Mouse (Mus musculus) hematopoietic stem cell, adult 5-6 weeks (primary cell): ENCODE measurements at regions not wholly inside any gene's neighbourhood (a gene's known extent, or its start where the extent isn't known, plus 50 kb on each side); places are given as distances from the start of the nearest gene placed in this dataset.

Experiments
- ATAC-seq, 2 experiments: fragments of 125-278 bp in 1 of 2; replicated peaks in 1 of 2; 2 replicates each; pipeline ENCODE4 v1.8.0; 2016 to 2017; ENCODE audit warnings: inconsistent platforms in 2 of 2, mild to moderate bottlenecking in 2 of 2, moderate number of reproducible peaks in 2 of 2, low read depth in 1 of 2, moderate TSS enrichment in 1 of 2; ENCODE audit not compliant: low FRiP score in 2 of 2, poor library complexity in 2 of 2, severe bottlenecking in 2 of 2, insufficient read depth in 1 of 2, low TSS enrichment in 1 of 2

GRCm38 (mm10) chr9:27661431-27662300 is 128.9 kb upstream of the Opcml start:
- ATAC-seq = no peak

DNA sequence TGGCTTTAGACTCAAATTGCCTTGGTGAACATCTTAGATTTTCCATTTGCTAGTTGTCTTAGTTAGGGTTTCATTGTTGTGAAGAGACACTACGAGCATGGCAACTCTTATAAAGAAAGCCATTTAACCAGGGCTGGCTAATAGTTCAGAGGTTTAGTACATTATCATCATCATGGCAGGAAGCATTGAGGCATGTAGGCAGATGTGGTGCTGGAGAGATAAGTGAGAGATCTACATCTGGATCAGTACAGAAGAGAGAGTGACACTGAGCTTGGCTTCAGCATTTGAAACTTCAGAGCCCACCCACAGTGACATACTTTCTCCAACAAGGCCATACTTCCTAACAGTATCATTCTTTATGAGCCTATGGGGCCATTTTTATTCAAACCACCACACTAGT is 127.3 kb upstream of the Opcml start:
- no peak for ATAC-seq

DNA sequence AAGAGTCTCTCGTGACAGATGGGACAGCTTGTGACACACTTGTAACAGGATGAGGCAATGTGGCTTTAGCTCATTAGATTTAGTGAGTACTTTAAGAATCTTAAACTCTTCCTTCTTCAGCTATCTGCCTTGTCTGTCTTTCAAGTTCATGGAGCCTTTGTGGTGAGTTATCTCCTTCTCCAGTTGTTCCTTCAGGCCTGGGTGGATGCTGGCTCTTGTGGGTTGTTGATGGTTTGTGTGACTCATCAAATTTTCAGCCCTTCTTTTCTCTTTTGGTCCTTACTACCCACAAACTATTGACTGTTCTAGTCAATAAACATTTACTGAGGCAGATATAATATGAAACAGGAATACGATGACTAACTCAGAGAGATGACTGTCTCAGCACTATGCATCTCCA is 124.9 kb upstream of the Opcml start:
- no peak for ATAC-seq

DNA sequence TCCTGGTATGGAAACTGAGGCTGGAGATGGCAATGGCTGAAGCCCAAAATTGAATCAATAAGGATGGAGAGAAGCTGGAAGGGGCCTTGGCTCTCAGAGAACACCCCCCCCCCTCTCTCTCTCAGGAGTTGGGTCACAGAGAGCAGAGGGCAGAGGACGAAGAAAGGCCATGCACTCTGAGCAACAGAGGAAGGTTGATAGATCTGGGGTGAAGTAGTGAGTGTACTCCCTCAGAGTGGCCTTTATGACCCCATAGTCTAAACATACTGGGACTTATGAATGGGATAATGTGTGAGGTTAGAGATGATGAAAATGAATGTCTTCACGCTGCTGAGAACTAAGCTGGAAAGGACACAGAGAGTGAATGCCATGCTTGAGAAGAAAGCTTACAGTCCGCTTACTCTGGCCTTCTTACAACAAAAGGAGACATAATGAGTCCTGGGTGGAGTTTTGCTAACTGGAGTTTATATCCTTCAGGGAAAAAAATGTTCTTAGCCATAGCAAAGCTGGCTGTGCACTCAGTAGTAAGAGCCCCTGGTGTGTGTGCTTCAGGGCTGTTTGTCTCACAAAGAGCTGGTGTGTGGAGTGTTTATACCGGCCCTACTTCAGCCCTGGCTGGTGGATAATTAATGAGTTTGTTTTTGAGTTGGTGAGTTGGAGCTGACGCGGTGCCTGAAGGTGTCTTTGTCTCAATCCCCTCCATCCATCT is 120.4 kb upstream of the Opcml start:
- no peak for ATAC-seq

DNA sequence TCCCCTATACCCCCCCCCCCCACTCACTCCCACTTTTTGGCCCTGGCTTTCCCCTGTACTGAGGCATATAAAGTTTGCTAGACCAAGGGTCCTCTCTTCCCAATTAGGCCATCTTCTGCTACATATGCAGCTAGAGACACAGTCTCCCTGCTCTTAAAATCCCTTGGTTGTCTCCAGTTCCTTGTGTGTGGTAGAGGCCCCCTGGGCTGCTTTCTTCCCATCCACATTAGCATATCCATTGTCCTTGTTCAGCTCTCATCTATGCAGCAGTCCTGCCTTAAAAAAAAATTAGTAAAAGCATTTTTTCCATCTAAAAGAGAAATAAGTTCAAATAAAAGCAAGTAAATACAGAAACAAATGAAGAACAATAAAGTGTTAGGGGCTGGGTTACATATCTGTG is 105.2 kb upstream of the Opcml start:
- ATAC-seq = no peak

DNA sequence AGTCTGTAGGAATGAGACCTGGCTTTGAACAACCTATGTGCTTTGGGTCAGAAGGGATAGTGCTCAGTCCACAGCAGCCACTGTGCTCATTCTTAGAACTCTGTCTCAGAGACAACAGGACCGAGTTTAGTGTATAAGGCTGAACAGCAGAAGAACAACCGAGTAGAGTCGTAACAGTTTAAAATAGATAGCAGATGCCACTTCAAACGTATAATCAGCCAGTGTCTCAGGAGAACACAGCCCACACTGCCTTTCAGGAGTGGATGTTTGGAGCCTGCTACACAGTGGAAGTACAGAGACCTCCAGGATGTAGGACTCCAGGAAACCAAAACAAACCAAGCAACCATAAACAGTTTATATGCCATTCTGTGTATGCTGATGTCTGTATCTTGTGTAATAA is 99.0 kb upstream of the Opcml start:
- ATAC-seq = no peak

DNA sequence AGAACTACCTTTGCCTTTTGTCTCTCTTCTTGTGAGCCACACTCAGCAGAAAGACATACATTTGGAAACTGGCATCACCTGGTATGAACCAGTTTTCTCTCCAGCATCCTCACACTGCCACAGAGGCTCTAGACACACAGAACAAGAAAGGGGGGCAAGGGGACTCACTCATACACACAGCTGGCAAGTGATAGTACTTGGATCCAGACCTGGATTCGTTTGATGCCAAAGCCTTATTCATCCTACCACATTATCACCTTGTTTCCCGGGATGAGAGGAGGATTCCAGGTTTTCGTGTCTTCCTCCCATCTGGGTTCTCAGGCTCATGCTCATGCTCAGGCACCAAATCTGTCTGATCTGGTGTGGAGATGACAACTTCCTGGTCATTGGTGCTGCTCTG is 97.8 kb upstream of the Opcml start:
- ATAC-seq = no peak

DNA sequence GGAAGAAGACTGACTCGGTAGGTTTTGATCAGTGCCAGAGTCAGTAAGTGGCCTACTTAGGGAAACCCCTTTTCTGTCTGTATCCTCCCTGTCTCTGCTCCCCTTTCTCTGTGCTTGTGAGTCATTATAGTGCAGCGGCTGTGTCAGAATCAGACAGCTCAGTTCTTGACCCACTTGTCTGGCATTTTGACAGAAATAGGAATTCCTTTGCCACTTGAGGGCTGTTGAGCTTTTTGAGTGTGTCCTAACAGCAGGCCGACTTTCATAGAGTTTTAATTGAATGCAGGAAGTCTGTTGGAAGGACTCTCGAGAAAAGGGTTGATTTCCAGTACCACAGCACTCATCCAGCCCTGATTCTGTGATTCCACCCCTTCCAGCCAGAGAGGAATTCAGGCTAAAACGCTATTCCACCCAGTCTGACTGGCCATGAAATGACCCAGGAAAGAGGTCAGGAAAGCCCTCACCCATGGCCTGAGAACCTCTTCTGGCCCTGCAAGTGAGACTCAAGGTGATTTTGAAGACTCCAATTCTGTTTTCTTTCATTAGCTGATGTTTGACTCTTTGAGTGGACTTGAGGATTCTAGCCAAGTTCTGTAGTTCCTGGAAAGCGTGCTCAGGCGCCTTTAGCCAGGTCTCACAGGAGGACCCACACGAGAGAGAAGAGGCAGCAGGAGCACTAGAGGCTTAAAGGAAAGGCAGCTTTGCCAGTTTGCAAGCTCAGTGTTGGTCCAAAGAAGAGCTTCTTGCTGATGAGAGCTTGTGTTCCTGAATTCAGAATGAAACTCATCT is 95.6 kb upstream of the Opcml start:
- no peak for ATAC-seq

- peak in 1 of 2 experiments; percentile 22; a peak in 1 of 4 replicates for ATAC-seq
These were observed 89.0 kb upstream of the Opcml start for GRCm38 (mm10) chr9:27701559-27701958.

- ATAC-seq = no peak
These were observed 88.4 kb upstream of the Opcml start for GRCm38 (mm10) chr9:27702140-27702539.

DNA sequence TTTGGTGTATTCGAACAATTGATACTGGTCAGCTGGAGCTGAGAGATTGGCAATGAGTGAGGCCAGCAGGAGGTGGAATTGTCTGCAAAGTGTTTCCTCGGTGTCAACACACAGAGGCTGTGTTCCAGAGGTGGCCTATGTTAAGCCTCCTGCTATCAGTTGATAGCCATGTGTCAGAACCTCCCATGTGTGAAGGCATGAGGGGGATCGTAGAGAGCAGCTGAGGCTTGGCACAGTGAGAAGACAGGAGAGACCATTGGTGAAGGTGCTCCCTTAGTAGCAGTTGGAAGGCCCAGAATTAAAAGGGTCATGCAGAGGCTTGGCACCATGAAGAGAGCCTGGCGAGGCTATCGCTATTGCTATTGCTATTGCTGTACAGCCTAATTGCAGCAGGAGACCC is 86.6 kb upstream of the Opcml start:
- no peak for ATAC-seq

- ATAC-seq = no peak
These were observed 66.7 kb upstream of the Opcml start for GRCm38 (mm10) chr9:27723840-27724408.

DNA sequence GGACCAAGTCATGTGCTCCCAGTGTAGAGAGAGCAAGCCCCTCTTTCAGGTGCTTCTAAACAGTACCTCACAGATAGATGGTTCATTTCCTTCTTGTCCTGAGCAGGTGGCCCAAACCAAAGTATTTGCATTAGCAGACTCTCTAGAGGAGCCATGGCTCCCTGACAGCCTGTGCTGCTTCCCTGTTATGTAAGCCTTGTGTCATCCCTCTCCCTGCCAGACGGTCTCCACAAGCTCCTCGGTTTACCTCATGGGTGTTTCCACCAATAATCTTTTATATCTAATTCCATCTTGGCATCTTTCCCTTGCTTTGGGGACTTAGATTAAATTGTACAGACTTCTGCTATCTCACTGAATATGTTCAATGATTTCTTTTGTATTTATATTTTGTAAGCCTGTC is 66.0 kb upstream of the Opcml start:
- no peak for ATAC-seq

DNA sequence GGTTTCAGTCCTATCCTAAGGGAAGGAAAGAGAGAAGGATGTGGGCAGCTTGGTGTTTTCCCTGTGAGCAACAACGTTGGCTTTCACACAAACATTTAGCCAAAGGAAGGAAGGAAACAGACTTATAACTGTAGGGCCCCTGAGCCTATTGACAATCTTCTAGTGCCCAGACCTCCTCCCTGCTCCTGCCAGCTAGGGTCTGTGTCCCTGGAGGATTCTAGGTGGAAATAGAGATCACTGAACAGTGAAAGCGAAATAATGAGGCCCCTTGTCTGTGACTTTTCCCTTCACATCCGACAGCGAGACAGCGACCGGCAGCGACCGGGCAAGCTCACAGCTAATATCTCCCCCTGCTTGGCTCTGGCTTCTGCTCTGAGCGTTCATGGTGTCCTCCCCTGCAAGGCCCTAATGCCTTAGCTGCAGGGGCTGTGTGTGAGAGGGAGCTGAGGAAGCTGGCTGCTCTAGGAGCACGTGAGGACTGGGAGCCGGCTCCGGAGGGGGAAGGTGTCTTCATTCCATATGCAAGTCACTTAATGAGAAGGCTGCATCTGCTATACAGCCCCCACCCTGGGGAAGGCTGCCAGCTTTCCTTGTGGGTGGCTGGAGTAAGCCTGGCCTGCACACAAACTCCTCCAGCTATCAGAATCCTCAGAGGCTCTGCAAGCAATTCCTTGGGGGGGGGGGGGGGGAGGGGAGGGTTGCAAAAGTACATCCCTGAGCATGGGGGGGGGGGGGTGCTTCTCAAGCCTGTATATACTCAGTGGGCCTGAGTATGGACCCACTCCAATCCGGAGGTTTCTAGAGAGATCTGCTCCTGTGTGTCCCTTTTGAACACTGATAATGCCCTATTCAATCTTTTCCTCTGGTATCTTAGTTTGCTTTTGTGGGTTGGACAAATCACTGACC is 61.7 kb upstream of the Opcml start:
- ATAC-seq = 0 out of 4 replicates have a peak, but pooled peaks of 1 of the 2 experiments have one; percentile 39

GRCm38 (mm10) chr9:27729558-27729889 is 61.1 kb upstream of the Opcml start:
- no peak for ATAC-seq

DNA sequence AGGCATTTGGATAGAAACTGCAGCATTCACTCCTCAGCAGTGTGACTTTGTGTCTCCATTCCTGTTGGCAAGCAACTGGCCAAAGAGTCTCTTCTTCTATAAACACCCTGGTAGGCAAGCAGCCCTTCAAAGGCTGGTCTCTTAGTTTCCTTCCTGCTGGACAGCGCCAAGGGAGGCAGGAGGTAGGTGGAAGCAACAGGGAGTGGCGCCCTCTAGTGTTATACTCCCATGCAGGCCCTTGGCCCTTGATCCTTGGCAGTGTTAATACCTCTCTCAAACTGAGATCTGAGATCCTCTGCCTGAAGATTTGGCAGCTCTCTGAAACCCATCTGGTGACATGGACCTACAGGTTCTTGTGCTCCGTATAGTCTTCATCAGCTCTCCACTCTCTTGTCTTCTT is 51.3 kb upstream of the Opcml start:
- no peak for ATAC-seq
